8 mouse cellular contexts compared by ENCODE assay signal in genomic region chr17:45555452-45556106, GRCm38 (mm10). TPM values are rescaled to one million over a fixed set of nuclear protein-coding genes. Genes with fewer than 3 reads are reported as not detected.
DNase-seq lines count a peak whose midpoint lies in the region; ATAC-seq and TF ChIP-seq lines count a peak whose summit lies in the region.

TSS of gene Nfkbie (plus strand) at chr17:45555703.

- H3K4me2 ChIP-seq in heart, embryonic 15.5 days = peak within 1 kb of the TSS; percentile 77
- H3K4me2 ChIP-seq in liver, embryonic 16.5 days (ENCODE audit: low read depth, low read length) = peak within 1 kb of the TSS; percentile 95
- peak within 1 kb of the TSS; percentile 96 for H3K4me2 ChIP-seq in neural tube, embryonic 12.5 days (replicated peaks)
- H3K4me2 ChIP-seq in stomach, postnatal 0 days (replicated peaks; ENCODE audit: low read depth) = peak within 1 kb of the TSS; percentile 73

- TF ChIP-seq EP300 in stomach, postnatal 0 days (optimal IDR thresholded peaks at IDR 0.05) = no peak

- under 1% methylated on average over 45 of the region's 45 CpGs for WGBS in forebrain, embryonic 10.5 days
- 0% methylated on average over 45 of the region's 45 CpGs for WGBS in heart, embryonic 15.5 days
- under 1% methylated on average over 44 of the region's 45 CpGs for WGBS in liver, embryonic 16.5 days (ENCODE audit: insufficient replicate concordance)
- WGBS in neural tube, embryonic 12.5 days = under 1% methylated on average over 45 of the region's 45 CpGs
- WGBS in stomach, postnatal 0 days = under 1% methylated on average over 39 of the region's 45 CpGs

- peak within 1 kb of the TSS; percentile 62 for H3K4me3 ChIP-seq in forebrain, embryonic 10.5 days
- H3K4me3 ChIP-seq in heart, embryonic 15.5 days = peak within 1 kb of the TSS; percentile 51
- peak within 1 kb of the TSS; percentile 72 for H3K4me3 ChIP-seq in liver, embryonic 16.5 days (ENCODE audit: low read depth, low read length)
- peak within 1 kb of the TSS; percentile 55 for H3K4me3 ChIP-seq in neural tube, embryonic 12.5 days
- H3K4me3 ChIP-seq in stomach, postnatal 0 days (ENCODE audit: low read depth, low read length) = peak within 1 kb of the TSS; percentile 58

- TF ChIP-seq CTCF in stomach, postnatal 0 days (IDR thresholded peaks at IDR 0.05; ENCODE audit: low read depth) = no peak

- H3K36me3 ChIP-seq in forebrain, embryonic 10.5 days (replicated peaks) = 0 out of 2 replicates have a peak, but pooled peaks cover 3% of the 10 kb centered on the region
- no peaks in the 10 kb centered on the region for H3K36me3 ChIP-seq in heart, embryonic 15.5 days
- H3K36me3 ChIP-seq in liver, embryonic 16.5 days (ENCODE audit: control insufficient read depth, insufficient read depth) = no peaks in the 10 kb centered on the region
- no peaks in the 10 kb centered on the region for H3K36me3 ChIP-seq in neural tube, embryonic 12.5 days
- no peaks in the 10 kb centered on the region for H3K36me3 ChIP-seq in stomach, postnatal 0 days (ENCODE audit: control insufficient read depth, insufficient read depth, low read length)

- peaks cover 63% of the 10 kb centered on the region for H3K4me1 ChIP-seq in forebrain, embryonic 10.5 days
- H3K4me1 ChIP-seq in heart, embryonic 15.5 days (replicated peaks) = peaks cover 26% of the 10 kb centered on the region
- peaks cover 18% of the 10 kb centered on the region for H3K4me1 ChIP-seq in liver, embryonic 16.5 days (ENCODE audit: control insufficient read depth, low read depth, low read length)
- H3K4me1 ChIP-seq in neural tube, embryonic 12.5 days = peaks cover 26% of the 10 kb centered on the region
- H3K4me1 ChIP-seq in stomach, postnatal 0 days (replicated peaks; ENCODE audit: control insufficient read depth, insufficient read depth) = peaks cover 3% of the 10 kb centered on the region; the same call in 1 of the 2 replicates

- H3K9me3 ChIP-seq in forebrain, embryonic 10.5 days = no peaks in the 10 kb centered on the region
- H3K9me3 ChIP-seq in heart, embryonic 15.5 days (replicated peaks) = no peaks in the 10 kb centered on the region
- no peaks in the 10 kb centered on the region for H3K9me3 ChIP-seq in liver, embryonic 16.5 days (replicated peaks; ENCODE audit: control insufficient read depth, low read length)
- H3K9me3 ChIP-seq in neural tube, embryonic 12.5 days = no peaks in the 10 kb centered on the region
- H3K9me3 ChIP-seq in stomach, postnatal 0 days (ENCODE audit: control insufficient read depth, low read length) = no peaks in the 10 kb centered on the region

- peak within 1 kb of the TSS; percentile 62 for H3K9ac ChIP-seq in heart, embryonic 15.5 days
- peak within 1 kb of the TSS; percentile 58 for H3K9ac ChIP-seq in liver, embryonic 16.5 days (ENCODE audit: low read depth, low read length)
- H3K9ac ChIP-seq in neural tube, embryonic 12.5 days = peak within 1 kb of the TSS; percentile 61
- H3K9ac ChIP-seq in stomach, postnatal 0 days (ENCODE audit: low read length) = peak within 1 kb of the TSS; percentile 68

- peaks cover 54% of the 10 kb centered on the region for H3K27me3 ChIP-seq in forebrain, embryonic 10.5 days (ENCODE audit: poor library complexity, severe bottlenecking)
- peaks cover 37% of the 10 kb centered on the region for H3K27me3 ChIP-seq in heart, embryonic 15.5 days
- peaks cover 31% of the 10 kb centered on the region for H3K27me3 ChIP-seq in liver, embryonic 16.5 days (ENCODE audit: control insufficient read depth, insufficient read depth, low read depth, low read length)
- H3K27me3 ChIP-seq in neural tube, embryonic 12.5 days (replicated peaks) = peaks cover 12% of the 10 kb centered on the region
- H3K27me3 ChIP-seq in stomach, postnatal 0 days (ENCODE audit: control insufficient read depth, insufficient read depth, low read length) = no peaks in the 10 kb centered on the region

- peak within 1 kb of the TSS; percentile 81 for H3K27ac ChIP-seq in forebrain, embryonic 10.5 days
- no peak within 1 kb of the TSS for H3K27ac ChIP-seq in heart, embryonic 15.5 days
- H3K27ac ChIP-seq in liver, embryonic 16.5 days (ENCODE audit: low read length) = no peak within 1 kb of the TSS
- no peak within 1 kb of the TSS for H3K27ac ChIP-seq in neural tube, embryonic 12.5 days
- H3K27ac ChIP-seq in stomach, postnatal 0 days (replicated peaks) = no peak within 1 kb of the TSS

- DNase-seq in c-Kit-positive CD71-negative TER-119-negative erythroid progenitor cells, embryonic 14.5 days (ENCODE audit: low read depth) = peak; percentile 90
- DNase-seq in forebrain, embryonic 10.5 days (ENCODE audit: extremely low spot score, low spot score) = peak; percentile 98
- DNase-seq in kidney, postnatal 25 days = peak; percentile 97 to 99
- DNase-seq in stomach, postnatal 0 days (ENCODE audit: low spot score) = peak; percentile 96

- peak; percentile 61 for ATAC-seq in CD4-positive, CD25-positive, alpha-beta regulatory T cell, adult 4 months
- peak; percentile 84 for ATAC-seq in heart, embryonic 15.5 days (replicated peaks; ENCODE audit: insufficient number of reproducible peaks, insufficient read depth, low FRiP score, low read depth)
- peak; percentile 81 for ATAC-seq in liver, embryonic 16.5 days (ENCODE audit: low read depth)
- ATAC-seq in neural tube, embryonic 12.5 days (ENCODE audit: low FRiP score, low read depth) = peak; percentile 72
- peak; percentile 82 for ATAC-seq in stomach, postnatal 0 days (ENCODE audit: low FRiP score, low TSS enrichment)

RNA-seq across cellular contexts. Expression of gene Nfkbie, which starts in this region (rescaled TPM):
- 10 to 100 TPM; 33.1 to 48.1 TPM for polyA plus RNA-seq in CD4-positive, CD25-positive, alpha-beta regulatory T cell, adult 4 months (2017; shearing (Covaris generic))
- polyA plus RNA-seq in forebrain, embryonic 10.5 days (2016; fragmentation: Nextera tagmentation; extraction: Ambion mirVana) = 6.6 and 6.9 TPM in 2 replicates
- 3.0 and 6.8 TPM in 2 replicates for polyA plus RNA-seq in heart, embryonic 15.5 days (2015; fragmentation: Nextera tagmentation; extraction: Ambion mirVana)
- 1.8 TPM in 2 replicates for polyA plus RNA-seq in liver, embryonic 16.5 days (2015; fragmentation: Nextera tagmentation; extraction: Ambion mirVana)
- polyA plus RNA-seq in neural tube, embryonic 12.5 days (2016; fragmentation: Nextera tagmentation; extraction: Ambion mirVana) = 7.4 and 7.5 TPM in 2 replicates
- polyA plus RNA-seq in stomach, postnatal 0 days (2015; fragmentation: Nextera tagmentation; extraction: Ambion mirVana) = 1.6 and 2.0 TPM in 2 replicates
